Mouse (Mus musculus): ENCODE measurements around the gene Mylk4. TPM values are rescaled to one million over a fixed set of nuclear protein-coding genes. Genes with fewer than 3 reads are reported as not detected.
A peak's percentile ranks its signal among the peaks of the same experiment; 100 is the strongest.

The Mylk4 gene
- polyA plus RNA-seq, 1 experiment from 2014 or later = 0.24 TPM

- Histone ChIP-seq H3K4me3 (replicated peaks; ENCODE audit: low read length) (no peak overlapping the region), H3K36me3 (replicated peaks; ENCODE audit: control insufficient read depth, insufficient read depth) (no peaks in the 10 kb centered on the region), H3K27ac (no peak overlapping the region), H3K9ac (no peak overlapping the region), H3K9me3 (ENCODE audit: control insufficient read depth, low read length) (no peaks in the 10 kb centered on the region), H3K27me3 (ENCODE audit: control insufficient read depth, insufficient read depth, low read length) (no peaks in the 10 kb centered on the region), H3K4me2 (replicated peaks) (no peak overlapping the region), H3K4me1 (replicated peaks; ENCODE audit: control insufficient read depth, insufficient read depth, low read length) (no peaks in the 10 kb centered on the region)
- WGBS = 75% methylated on average over 2 of the region's 2 CpGs
- ATAC-seq (ENCODE audit: low FRiP score) (no peak), DNase-seq (ENCODE audit: low spot score) (no peak)
Observed at GRCm38 (mm10) chr13:32704911-32705310, 78.8 kb downstream of the Mylk4 start.

- DNase-seq (ENCODE audit: low spot score) = no peak
- Histone ChIP-seq H3K9ac (no peak overlapping the region), H3K4me1 (replicated peaks; ENCODE audit: control insufficient read depth, insufficient read depth, low read length) (no peaks in the 10 kb centered on the region), H3K36me3 (replicated peaks; ENCODE audit: control insufficient read depth, insufficient read depth) (no peaks in the 10 kb centered on the region), H3K9me3 (ENCODE audit: control insufficient read depth, low read length) (no peaks in the 10 kb centered on the region), H3K27me3 (ENCODE audit: control insufficient read depth, insufficient read depth, low read length) (no peaks in the 10 kb centered on the region), H3K27ac (no peak overlapping the region), H3K4me3 (replicated peaks; ENCODE audit: low read length) (no peak overlapping the region), H3K4me2 (replicated peaks) (no peak overlapping the region)
- no peak for ATAC-seq (ENCODE audit: low FRiP score)
- 75% methylated on average over 1 of the region's 1 CpGs for WGBS
Observed at GRCm38 (mm10) chr13:32701564-32701963, 82.2 kb downstream of the Mylk4 start.

GRCm38 (mm10) chr13:32699376-32699775, 84.4 kb downstream of the Mylk4 start:
- Histone ChIP-seq H3K4me1 (replicated peaks; ENCODE audit: control insufficient read depth, insufficient read depth, low read length) (no peaks in the 10 kb centered on the region), H3K9ac (no peak overlapping the region), H3K4me2 (replicated peaks) (no peak overlapping the region), H3K36me3 (replicated peaks; ENCODE audit: control insufficient read depth, insufficient read depth) (no peaks in the 10 kb centered on the region), H3K27me3 (ENCODE audit: control insufficient read depth, insufficient read depth, low read length) (no peaks in the 10 kb centered on the region), H3K9me3 (ENCODE audit: control insufficient read depth, low read length) (no peaks in the 10 kb centered on the region), H3K27ac (no peak overlapping the region), H3K4me3 (replicated peaks; ENCODE audit: low read length) (no peak overlapping the region)
- DNase-seq (ENCODE audit: low spot score) = no peak
- 95% methylated on average over 1 of the region's 1 CpGs for WGBS
- no peak for ATAC-seq (ENCODE audit: low FRiP score)

GRCm38 (mm10) chr13:32698956-32699355, 84.8 kb downstream of the Mylk4 start:
- Histone ChIP-seq H3K4me1 (replicated peaks; ENCODE audit: control insufficient read depth, insufficient read depth, low read length) (no peaks in the 10 kb centered on the region), H3K9me3 (ENCODE audit: control insufficient read depth, low read length) (no peaks in the 10 kb centered on the region), H3K36me3 (replicated peaks; ENCODE audit: control insufficient read depth, insufficient read depth) (no peaks in the 10 kb centered on the region), H3K9ac (no peak overlapping the region), H3K27ac (no peak overlapping the region), H3K27me3 (ENCODE audit: control insufficient read depth, insufficient read depth, low read length) (no peaks in the 10 kb centered on the region), H3K4me2 (replicated peaks) (no peak overlapping the region), H3K4me3 (replicated peaks; ENCODE audit: low read length) (no peak overlapping the region)
- DNase-seq (ENCODE audit: low spot score) = no peak
- no peak for ATAC-seq (ENCODE audit: low FRiP score)
- 96% methylated on average over 3 of the region's 3 CpGs for WGBS

- Histone ChIP-seq H3K27me3 (ENCODE audit: control insufficient read depth, insufficient read depth, low read length) (no peaks in the 10 kb centered on the region), H3K4me3 (replicated peaks; ENCODE audit: low read length) (no peak overlapping the region), H3K36me3 (replicated peaks; ENCODE audit: control insufficient read depth, insufficient read depth) (no peaks in the 10 kb centered on the region), H3K4me1 (replicated peaks; ENCODE audit: control insufficient read depth, insufficient read depth, low read length) (no peaks in the 10 kb centered on the region), H3K9me3 (ENCODE audit: control insufficient read depth, low read length) (no peaks in the 10 kb centered on the region), H3K9ac (no peak overlapping the region), H3K4me2 (replicated peaks) (no peak overlapping the region), H3K27ac (no peak overlapping the region)
- no peak for ATAC-seq (ENCODE audit: low FRiP score)
- 92% methylated on average over 6 of the region's 6 CpGs for WGBS
- DNase-seq (ENCODE audit: low spot score) = no peak
Observed at GRCm38 (mm10) chr13:32693886-32694455, 89.8 kb downstream of the Mylk4 start.

- Histone ChIP-seq H3K9ac (no peak overlapping the region), H3K4me3 (replicated peaks; ENCODE audit: low read length) (no peak overlapping the region), H3K9me3 (ENCODE audit: control insufficient read depth, low read length) (no peaks in the 10 kb centered on the region), H3K4me1 (replicated peaks; ENCODE audit: control insufficient read depth, insufficient read depth, low read length) (no peaks in the 10 kb centered on the region), H3K27ac (no peak overlapping the region), H3K4me2 (replicated peaks) (no peak overlapping the region), H3K27me3 (ENCODE audit: control insufficient read depth, insufficient read depth, low read length) (no peaks in the 10 kb centered on the region), H3K36me3 (replicated peaks; ENCODE audit: control insufficient read depth, insufficient read depth) (no peaks in the 10 kb centered on the region)
- no peak for ATAC-seq (ENCODE audit: low FRiP score)
- no peak for DNase-seq (ENCODE audit: low spot score)
- WGBS = 82% methylated on average over 1 of the region's 1 CpGs
Observed at GRCm38 (mm10) chr13:32692563-32692962, 91.2 kb downstream of the Mylk4 start.

GRCm38 (mm10) chr13:32690279-32690678, 93.5 kb downstream of the Mylk4 start:
- no peaks in the 10 kb centered on the region for H3K4me1 ChIP-seq (replicated peaks; ENCODE audit: control insufficient read depth, insufficient read depth, low read length)
- no peak overlapping the region for H3K4me3 ChIP-seq (replicated peaks; ENCODE audit: low read length)
- 94% methylated on average over 3 of the region's 3 CpGs for WGBS
- no peak overlapping the region for H3K27ac ChIP-seq
- H3K36me3 ChIP-seq (replicated peaks; ENCODE audit: control insufficient read depth, insufficient read depth) = no peaks in the 10 kb centered on the region
- H3K27me3 ChIP-seq (ENCODE audit: control insufficient read depth, insufficient read depth, low read length) = no peaks in the 10 kb centered on the region
- H3K9ac ChIP-seq = no peak overlapping the region
- no peaks in the 10 kb centered on the region for H3K9me3 ChIP-seq (ENCODE audit: control insufficient read depth, low read length)
- DNase-seq (ENCODE audit: low spot score) (no peak), ATAC-seq (ENCODE audit: low FRiP score) (no peak)
- H3K4me2 ChIP-seq (replicated peaks) = no peak overlapping the region

- Histone ChIP-seq H3K36me3 (replicated peaks; ENCODE audit: control insufficient read depth, insufficient read depth) (no peaks in the 10 kb centered on the region), H3K9ac (no peak overlapping the region), H3K27ac (no peak overlapping the region), H3K4me2 (replicated peaks) (peak overlapping the region; percentile 25; the same call in 1 of the 2 replicates), H3K4me3 (replicated peaks; ENCODE audit: low read length) (no peak overlapping the region), H3K4me1 (replicated peaks; ENCODE audit: control insufficient read depth, insufficient read depth, low read length) (no peaks in the 10 kb centered on the region), H3K27me3 (ENCODE audit: control insufficient read depth, insufficient read depth, low read length) (no peaks in the 10 kb centered on the region), H3K9me3 (ENCODE audit: control insufficient read depth, low read length) (no peaks in the 10 kb centered on the region)
- DNase-seq (ENCODE audit: low spot score) = peak; percentile 83
- 41% methylated on average over 12 of the region's 12 CpGs for WGBS
- peak; percentile 77; the same call in 1 of the 2 replicates for ATAC-seq (ENCODE audit: low FRiP score)
Observed at GRCm38 (mm10) chr13:32680868-32681515, 102.8 kb downstream of the Mylk4 start.

- Histone ChIP-seq H3K36me3 (replicated peaks; ENCODE audit: control insufficient read depth, insufficient read depth) (no peaks in the 10 kb centered on the region), H3K4me3 (replicated peaks; ENCODE audit: low read length) (no peak overlapping the region), H3K27ac (no peak overlapping the region), H3K4me2 (replicated peaks) (no peak overlapping the region), H3K4me1 (replicated peaks; ENCODE audit: control insufficient read depth, insufficient read depth, low read length) (no peaks in the 10 kb centered on the region), H3K27me3 (ENCODE audit: control insufficient read depth, insufficient read depth, low read length) (no peaks in the 10 kb centered on the region), H3K9me3 (ENCODE audit: control insufficient read depth, low read length) (no peaks in the 10 kb centered on the region), H3K9ac (no peak overlapping the region)
- DNase-seq (ENCODE audit: low spot score) (no peak), ATAC-seq (ENCODE audit: low FRiP score) (no peak)
- 80% methylated on average over 12 of the region's 12 CpGs for WGBS
Observed at GRCm38 (mm10) chr13:32680121-32680551, 103.6 kb downstream of the Mylk4 start.
